Mouse (Mus musculus) left cerebral cortex, postnatal 14 days (tissue): ENCODE measurements around the gene Kcnab2. TPM values are rescaled to one million over a fixed set of nuclear protein-coding genes. Genes with fewer than 3 reads are reported as not detected.

Experiments
- DNase-seq, 2 experiments: peaks; one replicate each; pipeline ENCODE4 v3.0.0; 2021 to 2022; ENCODE audit warnings: low spot score in 2 of 2, mixed read lengths in 1 of 2
- intact Hi-C: fragments of 180-260 bp; cut with DNase I; formaldehyde crosslinking; loops from one replicate; pipeline ENCODE4 v1.15.1; 2025
- total RNA-seq, 2 experiments: library from RNA; stranded (reverse); gene quantifications; 2 replicates each; pipeline ENCODE4 v1.2.3; 2021

Kcnab2 gene
- total RNA-seq, 2 experiments from 2014 or later, result 216 to 228 TPM

- intact Hi-C loops, result no loop called here
Observed at GRCm38 (mm10) chr4:152344651-152345050, 133.0 kb downstream of the Kcnab2 start.

GRCm38 (mm10) chr4:152343296-152343695 lies 134.4 kb downstream of the Kcnab2 start:
- intact Hi-C loops, result no loop called here
- DNase-seq, result no peak

More at GRCm38 (mm10) chr4:152344651-152345050, 133.0 kb downstream of the Kcnab2 start:
- DNase-seq, result no peak

Other genes starting within 250 kb of the Kcnab2 start
- gene Gpr153, start 203.6 kb downstream of the Kcnab2 start, total RNA-seq, result 10 to 100 TPM; 31.2 to 31.6 TPM
- gene Hes3, start 186.2 kb downstream of the Kcnab2 start, total RNA-seq, result under 1 TPM; 0.20 to 0.42 TPM
- 10 to 100 TPM; 43.1 to 45.0 TPM for gene Icmt, start 180.6 kb downstream of the Kcnab2 start, total RNA-seq
- 1 to 10 TPM; 5.3 to 7.4 TPM for gene Rnf207, start 158.9 kb downstream of the Kcnab2 start, total RNA-seq
- gene Rpl22, start 152.1 kb downstream of the Kcnab2 start, total RNA-seq, result 100 to 1,000 TPM; 182 to 187 TPM
- 100 to 1,000 TPM; 160 to 177 TPM for gene Chd5, start 139.2 kb downstream of the Kcnab2 start, total RNA-seq
- 10 to 100 TPM; 18.7 to 19.9 TPM for gene Nphp4, start 1.2 kb downstream of the Kcnab2 start, total RNA-seq